Comparison of ENCODE assay signal across 3 mouse cellular contexts in genomic region chr17:87402444-87402843, GRCm38 (mm10).
TF ChIP-seq lines count a peak whose summit lies in the region.

No protein-coding gene starts in this region.

TF ChIP-seq in CH12.LX, 34 proteins besides CTCF, POLR2A, EP300 and RAD21 (continued from another document):
- TF ChIP-seq CHD2 (IDR thresholded peaks at IDR 0.05; ENCODE audit: low read length): no peak

TF ChIP-seq in ES-E14, 5 proteins besides CTCF, POLR2A, EP300 and RAD21 (continued from another document):
- no peak for TF ChIP-seq HCFC1 (IDR thresholded peaks at IDR 0.05; ENCODE audit: borderline replicate concordance, insufficient read depth, low read length)
- TF ChIP-seq MAFK (IDR thresholded peaks at IDR 0.05; ENCODE audit: insufficient read depth, low read depth, low read length): 0 out of 2 replicates have a peak, but pooled peaks have one; percentile 50
- TF ChIP-seq ZNF384 (IDR thresholded peaks at IDR 0.05; ENCODE audit: low read depth, low read length): no peak
- no peak for TF ChIP-seq CHD2 (IDR thresholded peaks at IDR 0.05; ENCODE audit: low read depth, low read length)

TF ChIP-seq in MEL, 35 proteins besides CTCF, POLR2A, EP300 and RAD21 (continued from another document):
- TF ChIP-seq MEF2A (IDR thresholded peaks at IDR 0.05; ENCODE audit: extremely low read depth, insufficient replicate concordance, low read depth, low read length, poor library complexity, severe bottlenecking) (no peak), POLR2AphosphoS2 (IDR thresholded peaks at IDR 0.05; ENCODE audit: low read length) (no peak), MAFK (IDR thresholded peaks at IDR 0.05; ENCODE audit: borderline replicate concordance, low read depth, low read length) (peak; percentile 52; the same call in 1 of the 2 replicates)
